Mouse (Mus musculus) B cell, adult 2 months (primary cell): ENCODE results near the gene Lin9.
A peak's percentile ranks its signal among the peaks of the same experiment; 100 is the strongest.

Experiments
- DNase-seq, 2 experiments: peaks; one replicate each; pipeline ENCODE4 v3.0.0; 2022

The Lin9 gene

GRCm38 (mm10) chr1:180707813-180708212, 66.9 kb downstream of the Lin9 start:
- no peak for DNase-seq

- no peak for DNase-seq
These were observed 68.2 kb downstream of the Lin9 start for GRCm38 (mm10) chr1:180708935-180709776.

GRCm38 (mm10) chr1:180718756-180719155, 77.8 kb downstream of the Lin9 start:
- DNase-seq = no peak

GRCm38 (mm10) chr1:180719483-180719882, 78.5 kb downstream of the Lin9 start:
- no peak for DNase-seq

GRCm38 (mm10) chr1:180719951-180720689, 79.2 kb downstream of the Lin9 start:
- DNase-seq = peak; percentile 91 to 92

GRCm38 (mm10) chr1:180722608-180723007, 81.7 kb downstream of the Lin9 start:
- DNase-seq = no peak

- no peak for DNase-seq
These were observed 82.8 kb downstream of the Lin9 start for GRCm38 (mm10) chr1:180723701-180724238.

GRCm38 (mm10) chr1:180725704-180726179, 84.8 kb downstream of the Lin9 start, which contains the start of gene Acbd3:
Acbd3 (plus strand) TSS chr1:180726043.
- DNase-seq = peak; percentile 91 to 92

GRCm38 (mm10) chr1:180726183-180726582, 85.2 kb downstream of the Lin9 start:
- no peak for DNase-seq

- DNase-seq = no peak
These were observed 88.3 kb downstream of the Lin9 start for GRCm38 (mm10) chr1:180729231-180729630.
